Mouse (Mus musculus) lung, embryonic 16.5 days (tissue): Measurements from ENCODE around the gene BC048562. TPM values are rescaled to one million over a fixed set of nuclear protein-coding genes. Genes with fewer than 3 reads are reported as not detected.

ENCODE experiments used
- ATAC-seq: fragments of 200-750 bp; cut with Nextera tagmentation; 2 replicates; pipeline ENCODE4 v1.8.0; 2017; ENCODE audit warnings: low read depth, mild to moderate bottlenecking, moderate library complexity
- H3K27ac ChIP-seq: fragments of 300-500 bp; sonication (generic); 2 replicates; pipeline ENCODE4 v1.5.1; 2014; ENCODE audit warnings: mild to moderate bottlenecking, control low read depth, low read length
- H3K27me3 ChIP-seq: fragments of 300-500 bp; sonication (generic); 2 replicates; pipeline ENCODE4 v1.6.1; 2014; ENCODE audit warnings: low read depth, low read length, mixed read lengths; ENCODE audit not compliant: control insufficient read depth, insufficient read depth
- H3K36me3 ChIP-seq: fragments of 300-500 bp; sonication (generic); 2 replicates; pipeline ENCODE4 v1.6.1; 2014; ENCODE audit warnings: low read length; ENCODE audit not compliant: control insufficient read depth, insufficient read depth
- H3K4me1 ChIP-seq: fragments of 300-500 bp; sonication (generic); replicated peaks from 2 replicates; pipeline ENCODE4 v1.6.1; 2014; ENCODE audit warnings: low read length, mixed read lengths; ENCODE audit not compliant: control insufficient read depth, insufficient read depth
- H3K4me2 ChIP-seq: fragments of 300-500 bp; sonication (generic); 2 replicates; pipeline ENCODE4 v1.6.1; 2014; ENCODE audit warnings: low read depth, low read length, control low read depth
- H3K4me3 ChIP-seq: fragments of 300-500 bp; sonication (generic); 2 replicates; pipeline ENCODE4 v1.5.1; 2014; ENCODE audit warnings: mild to moderate bottlenecking, low read length, control low read depth
- H3K9ac ChIP-seq: fragments of 300-500 bp; sonication (generic); 2 replicates; pipeline ENCODE4 v1.6.1; 2014; ENCODE audit warnings: low read length, control low read depth
- H3K9me3 ChIP-seq: fragments of 300-500 bp; sonication (generic); 2 replicates; pipeline ENCODE4 v1.6.1; 2016; ENCODE audit warnings: low read length; ENCODE audit not compliant: control insufficient read depth
- WGBS: fragments of 180-500 bp; shearing (Covaris S2); extraction: QIAGEN DNeasy Blood & Tissue Kit; methylation state at CpG from one replicate; pipeline ENCODE4 v1.1.7; 2014; 5-methylcytosine and 5-hydroxymethylcytosine counted together
- polyA plus RNA-seq: library from polyadenylated mRNA; unstranded; fragments of >200 nt; fragmentation: Nextera tagmentation; extraction: Ambion mirVana; gene quantifications from 2 replicates; pipeline ENCODE4 v1.2.1, GENCODE M21; 2015

Gene BC048562
- polyA plus RNA-seq, 1 experiment from 2014 or later = not detected

DNA sequence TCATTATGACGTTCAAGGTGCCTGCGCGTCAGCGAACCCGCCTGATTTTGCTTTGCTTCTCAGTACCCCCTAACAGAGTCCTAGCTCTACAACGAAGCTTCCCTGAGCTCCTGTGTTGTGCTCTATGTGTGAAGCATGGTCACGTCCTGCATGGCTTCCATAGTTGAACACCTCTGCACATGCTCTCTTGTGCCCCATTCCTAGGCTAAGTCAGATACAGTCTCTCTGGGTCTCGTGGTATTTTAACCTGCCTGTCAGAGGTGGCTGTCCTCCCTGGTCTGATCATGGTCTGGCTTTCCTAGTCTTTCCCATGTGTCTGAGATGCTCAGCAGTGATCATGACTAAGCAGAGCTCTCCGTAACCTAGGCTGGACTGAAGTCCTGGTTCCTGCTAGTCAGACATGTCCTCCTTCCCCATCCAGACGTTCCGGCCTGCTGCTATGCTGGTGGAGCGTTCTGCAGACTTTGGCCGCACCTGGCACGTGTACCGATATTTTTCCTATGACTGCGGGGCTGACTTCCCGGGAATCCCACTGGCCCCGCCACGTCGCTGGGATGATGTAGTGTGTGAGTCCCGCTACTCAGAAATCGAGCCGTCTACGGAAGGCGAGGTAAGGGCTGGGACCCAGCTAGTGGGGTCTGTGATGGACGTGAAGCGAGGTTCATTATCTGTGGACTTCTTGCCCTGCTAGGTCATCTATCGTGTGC is 44.7 kb downstream of the BC048562 start:
- no peak overlapping the region for H3K27ac ChIP-seq
- peak overlapping the region; percentile 73 for H3K4me3 ChIP-seq
- no peaks in the 10 kb centered on the region for H3K9me3 ChIP-seq
- peak overlapping the region; percentile 85 for H3K9ac ChIP-seq
- H3K4me2 ChIP-seq = peak overlapping the region; percentile 91
- peaks cover 18% of the 10 kb centered on the region for H3K4me1 ChIP-seq
- H3K36me3 ChIP-seq = peaks cover 38% of the 10 kb centered on the region
- no peak for ATAC-seq
- H3K27me3 ChIP-seq = no peaks in the 10 kb centered on the region
- 87% methylated on average over 28 of the region's 28 CpGs for WGBS

DNA sequence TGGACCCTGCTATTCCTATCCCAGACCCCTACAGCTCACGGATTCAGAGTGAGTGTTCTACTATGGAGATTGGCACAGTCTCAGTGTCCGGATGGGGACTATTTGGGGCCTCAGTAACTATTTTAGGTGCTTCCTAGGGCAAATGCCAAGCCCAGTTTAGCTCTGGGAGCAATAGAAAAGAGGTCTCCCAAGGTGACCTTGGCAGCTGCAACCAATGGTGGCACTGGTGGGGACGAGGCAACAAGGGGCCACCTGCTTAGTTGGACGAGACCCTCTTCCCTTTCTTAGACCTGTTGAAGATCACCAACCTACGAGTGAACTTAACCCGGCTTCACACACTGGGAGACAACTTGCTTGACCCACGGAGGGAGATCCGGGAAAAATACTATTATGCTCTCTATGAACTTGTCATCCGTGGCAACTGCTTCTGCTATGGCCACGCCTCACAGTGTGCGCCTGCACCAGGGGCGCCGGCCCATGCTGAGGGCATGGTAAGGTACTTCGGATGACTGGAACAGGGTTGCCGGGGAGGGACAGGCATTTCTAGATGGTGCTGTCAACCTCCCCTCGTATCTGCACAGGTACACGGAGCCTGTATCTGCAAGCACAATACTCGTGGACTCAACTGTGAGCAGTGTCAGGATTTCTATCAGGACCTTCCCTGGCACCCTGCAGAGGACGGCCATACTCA is 45.4 kb downstream of the BC048562 start:
- no peak for ATAC-seq
- Histone ChIP-seq H3K9ac (no peak overlapping the region), H3K36me3 (peaks cover 45% of the 10 kb centered on the region), H3K4me1 (peaks cover 18% of the 10 kb centered on the region), H3K4me2 (no peak overlapping the region), H3K27ac (no peak overlapping the region), H3K4me3 (no peak overlapping the region), H3K27me3 (no peaks in the 10 kb centered on the region), H3K9me3 (no peaks in the 10 kb centered on the region)
- 86% methylated on average over 19 of the region's 19 CpGs for WGBS

DNA sequence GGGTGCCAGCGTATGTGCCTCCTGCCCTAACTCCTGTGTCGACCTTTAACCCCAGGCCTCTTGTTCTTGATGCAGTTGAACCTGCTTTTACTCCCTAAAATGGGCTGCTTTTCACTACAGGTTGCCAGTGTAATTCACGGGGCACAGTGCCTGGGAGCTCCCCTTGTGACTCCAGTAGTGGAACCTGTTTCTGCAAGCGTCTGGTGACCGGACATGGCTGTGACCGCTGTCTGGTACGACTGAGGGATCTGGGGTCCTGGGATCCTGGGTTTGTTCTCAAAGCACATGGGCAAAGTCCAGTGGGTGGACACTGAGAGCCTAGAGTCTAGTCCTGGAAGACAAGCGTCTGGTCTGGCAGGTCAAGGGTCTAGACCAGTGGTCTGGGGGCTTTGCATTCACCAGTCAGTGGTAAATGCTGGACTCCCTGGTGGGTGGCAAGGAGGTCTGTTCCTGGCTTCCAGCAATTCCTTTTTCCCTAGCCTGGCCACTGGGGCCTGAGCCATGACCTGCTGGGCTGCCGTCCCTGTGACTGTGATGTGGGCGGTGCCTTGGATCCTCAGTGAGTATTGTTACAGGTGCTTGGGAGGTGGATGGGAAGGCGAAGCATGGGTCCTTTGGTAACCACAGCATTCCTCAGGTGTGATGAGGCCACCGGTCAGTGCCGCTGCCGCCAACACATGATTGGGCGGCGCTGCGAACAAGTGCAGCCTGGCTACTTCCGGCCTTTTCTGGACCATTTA is 46.9 kb downstream of the BC048562 start:
- 92% methylated on average over 18 of the region's 18 CpGs for WGBS
- Histone ChIP-seq H3K4me1 (peaks cover 18% of the 10 kb centered on the region), H3K9ac (no peak overlapping the region), H3K27me3 (no peaks in the 10 kb centered on the region), H3K27ac (no peak overlapping the region), H3K36me3 (peaks cover 59% of the 10 kb centered on the region), H3K4me3 (no peak overlapping the region), H3K4me2 (no peak overlapping the region), H3K9me3 (no peaks in the 10 kb centered on the region)
- ATAC-seq = no peak

GRCm38 (mm10) chr9:108484021-108484420 is 47.7 kb downstream of the BC048562 start:
- ATAC-seq = no peak
- H3K4me3 ChIP-seq = no peak overlapping the region
- 92% methylated on average over 15 of the region's 15 CpGs for WGBS

GRCm38 (mm10) chr9:108485301-108485875 is 49.1 kb downstream of the BC048562 start:
- Histone ChIP-seq H3K27ac (no peak overlapping the region), H3K4me3 (no peak overlapping the region), H3K9ac (no peak overlapping the region), H3K9me3 (no peaks in the 10 kb centered on the region), H3K27me3 (no peaks in the 10 kb centered on the region), H3K4me2 (no peak overlapping the region), H3K4me1 (peaks cover 14% of the 10 kb centered on the region), H3K36me3 (peaks cover 71% of the 10 kb centered on the region)
- no peak for ATAC-seq
- WGBS = 92% methylated on average over 19 of the region's 19 CpGs

More at GRCm38 (mm10) chr9:108484021-108484420, 47.7 kb downstream of the BC048562 start:
- Histone ChIP-seq H3K4me2 (no peak overlapping the region), H3K27me3 (no peaks in the 10 kb centered on the region), H3K4me1 (peaks cover 16% of the 10 kb centered on the region), H3K9ac (no peak overlapping the region), H3K36me3 (peaks cover 67% of the 10 kb centered on the region), H3K27ac (no peak overlapping the region), H3K9me3 (no peaks in the 10 kb centered on the region)

DNA sequence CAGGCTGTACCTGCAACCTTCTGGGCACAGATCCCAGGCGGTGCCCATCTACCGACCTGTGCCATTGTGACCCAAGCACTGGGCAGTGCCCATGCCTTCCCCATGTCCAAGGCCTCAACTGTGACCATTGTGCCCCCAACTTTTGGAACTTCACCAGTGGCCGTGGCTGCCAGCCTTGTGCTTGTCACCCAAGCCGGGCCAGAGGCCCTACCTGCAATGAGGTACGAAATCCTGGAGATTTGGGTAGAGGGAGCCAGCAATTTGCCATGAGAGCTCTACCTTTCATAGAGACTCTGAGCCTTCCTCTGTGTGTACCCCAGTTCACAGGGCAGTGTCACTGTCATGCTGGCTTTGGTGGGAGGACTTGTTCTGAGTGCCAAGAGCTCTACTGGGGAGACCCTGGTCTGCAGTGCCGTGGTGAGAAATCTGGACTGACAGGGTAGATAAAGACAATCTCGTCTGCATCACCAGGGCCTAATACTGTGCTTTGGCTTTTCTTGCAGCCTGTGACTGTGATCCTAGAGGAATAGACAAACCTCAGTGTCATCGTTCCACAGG is 50.8 kb downstream of the BC048562 start:
- H3K27ac ChIP-seq = no peak overlapping the region
- no peak for ATAC-seq
- H3K4me3 ChIP-seq = no peak overlapping the region
- no peaks in the 10 kb centered on the region for H3K27me3 ChIP-seq
- H3K9ac ChIP-seq = no peak overlapping the region
- peaks cover 65% of the 10 kb centered on the region for H3K36me3 ChIP-seq
- H3K4me1 ChIP-seq = peaks cover 11% of the 10 kb centered on the region
- 90% methylated on average over 8 of the region's 8 CpGs for WGBS
- H3K9me3 ChIP-seq = no peaks in the 10 kb centered on the region
- H3K4me2 ChIP-seq = no peak overlapping the region

DNA sequence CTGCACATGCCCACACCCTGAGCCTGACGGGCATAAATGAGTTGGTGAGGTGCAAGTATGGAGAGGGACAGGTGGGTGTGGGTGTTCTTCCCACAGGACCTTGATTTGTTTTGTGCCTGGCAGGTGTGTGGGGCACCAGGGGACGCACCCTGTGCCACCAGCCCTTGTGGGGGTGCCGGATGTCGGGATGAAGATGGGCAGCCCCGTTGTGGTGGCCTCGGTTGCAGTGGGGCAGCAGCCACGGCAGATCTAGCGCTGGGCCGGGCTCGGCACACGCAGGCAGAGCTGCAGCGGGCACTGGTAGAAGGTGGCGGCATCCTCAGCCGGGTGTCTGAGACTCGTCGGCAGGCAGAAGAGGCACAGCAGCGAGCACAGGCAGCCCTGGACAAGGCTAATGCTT is 52.1 kb downstream of the BC048562 start:
- no peaks in the 10 kb centered on the region for H3K27me3 ChIP-seq
- H3K4me3 ChIP-seq = no peak overlapping the region
- no peak overlapping the region for H3K9ac ChIP-seq
- no peak overlapping the region for H3K4me2 ChIP-seq
- H3K27ac ChIP-seq = no peak overlapping the region
- peaks cover 59% of the 10 kb centered on the region for H3K36me3 ChIP-seq
- WGBS = 94% methylated on average over 17 of the region's 17 CpGs
- no peak for ATAC-seq
- H3K4me1 ChIP-seq = peaks cover 12% of the 10 kb centered on the region
- no peaks in the 10 kb centered on the region for H3K9me3 ChIP-seq

DNA sequence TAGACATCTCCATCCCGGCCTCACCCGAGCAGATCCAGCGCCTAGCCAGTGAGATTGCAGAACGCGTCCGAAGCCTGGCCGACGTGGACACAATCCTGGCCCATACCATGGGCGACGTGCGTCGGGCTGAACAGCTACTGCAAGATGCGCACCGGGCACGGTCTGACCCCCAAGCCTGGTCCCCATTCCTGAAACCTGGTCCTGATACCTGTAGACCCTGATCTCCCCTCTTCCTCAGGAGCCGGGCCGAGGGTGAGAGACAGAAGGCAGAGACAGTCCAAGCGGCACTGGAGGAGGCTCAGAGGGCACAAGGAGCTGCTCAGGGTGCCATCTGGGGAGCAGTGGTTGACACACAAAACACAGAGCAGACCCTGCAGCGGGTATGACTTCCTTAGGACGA is 52.9 kb downstream of the BC048562 start:
- peaks cover 12% of the 10 kb centered on the region for H3K4me1 ChIP-seq
- H3K27me3 ChIP-seq = no peaks in the 10 kb centered on the region
- H3K9ac ChIP-seq = no peak overlapping the region
- 92% methylated on average over 20 of the region's 20 CpGs for WGBS
- no peak overlapping the region for H3K4me2 ChIP-seq
- no peak overlapping the region for H3K27ac ChIP-seq
- H3K9me3 ChIP-seq = no peaks in the 10 kb centered on the region
- no peak for ATAC-seq
- no peak overlapping the region for H3K4me3 ChIP-seq
- H3K36me3 ChIP-seq = peaks cover 60% of the 10 kb centered on the region
